Mouse (Mus musculus) MEL (cell line): ENCODE measurements around the gene 1700015G11Rik.

Experiments used
- CTCF ChIP-seq, 3 experiments: IDR thresholded peaks in 2 of 3; conservative IDR thresholded peaks in 1 of 3; 2 replicates each; pipeline ENCODE4 v1.5.1; 2011 to 2012; ENCODE audit warnings: low read length in 3 of 3, low read depth in 2 of 3, mild to moderate bottlenecking in 2 of 3, improper control_type of control experiment in 1 of 3, inconsistent platforms in 1 of 3, mixed read lengths in 1 of 3, moderate library complexity in 1 of 3; ENCODE audit not compliant: control insufficient read depth in 1 of 3, insufficient read depth in 1 of 3, poor library complexity in 1 of 3, severe bottlenecking in 1 of 3
- POLR2A ChIP-seq, 2 experiments: IDR thresholded peaks; 2 replicates each; pipeline ENCODE4 v1.6.1; 2011 to 2012; ENCODE audit warnings: low read length in 2 of 2, mild to moderate bottlenecking in 2 of 2, control low read depth in 1 of 2, improper control_type of control experiment in 1 of 2, low read depth in 1 of 2, moderate library complexity in 1 of 2; ENCODE audit not compliant: control insufficient read depth in 1 of 2, insufficient read depth in 1 of 2, poor library complexity in 1 of 2
- SMC3 ChIP-seq: IDR thresholded peaks from 2 replicates; pipeline ENCODE4 v1.6.1; 2011; ENCODE audit warnings: low read depth, low read length, improper control_type of control experiment

DNA sequence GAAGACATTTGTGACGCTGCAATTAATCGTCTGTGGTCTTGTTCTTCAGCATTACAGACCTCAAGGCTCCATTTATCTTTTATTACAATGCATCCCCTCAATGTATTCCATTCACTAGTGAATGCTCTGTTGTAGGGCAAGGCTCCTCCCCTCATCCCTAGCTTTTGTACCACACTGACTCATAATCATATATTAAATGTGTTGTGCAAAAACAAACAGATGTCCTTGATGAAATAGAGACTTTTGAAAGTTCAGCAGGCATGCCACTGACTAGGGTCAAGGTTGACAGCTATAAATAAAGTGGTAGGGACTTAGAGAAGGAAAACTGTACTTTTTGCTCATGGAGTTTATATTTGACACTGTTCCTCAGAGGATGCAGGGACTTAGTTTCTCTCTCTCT, 42.0 kb downstream of the 1700015G11Rik start:
- no peak for TF ChIP-seq SMC3
- TF ChIP-seq CTCF (IDR thresholded peaks at IDR 0.05 in 2 of 3, conservative IDR thresholded peaks at IDR 0.05 in 1 of 3; ENCODE audit: control insufficient read depth in 1 of 3, insufficient read depth in 1 of 3, low read depth in 2 of 3, low read length in 3 of 3, poor library complexity in 1 of 3, severe bottlenecking in 1 of 3): no peak
- no peak for TF ChIP-seq POLR2A (IDR thresholded peaks at IDR 0.05; ENCODE audit: control insufficient read depth in 1 of 2, insufficient read depth in 1 of 2, low read depth in 1 of 2, low read length in 2 of 2, poor library complexity in 1 of 2)
